Mouse (Mus musculus) heart, adult 9 months (tissue): ENCODE measurements around the gene Kcnq2.

Experiments used
- DNase-seq, 2 experiments: peaks; one replicate each; pipeline ENCODE4 v3.0.0; 2022; ENCODE audit warnings: low spot score in 2 of 2

Kcnq2 gene

DNA sequence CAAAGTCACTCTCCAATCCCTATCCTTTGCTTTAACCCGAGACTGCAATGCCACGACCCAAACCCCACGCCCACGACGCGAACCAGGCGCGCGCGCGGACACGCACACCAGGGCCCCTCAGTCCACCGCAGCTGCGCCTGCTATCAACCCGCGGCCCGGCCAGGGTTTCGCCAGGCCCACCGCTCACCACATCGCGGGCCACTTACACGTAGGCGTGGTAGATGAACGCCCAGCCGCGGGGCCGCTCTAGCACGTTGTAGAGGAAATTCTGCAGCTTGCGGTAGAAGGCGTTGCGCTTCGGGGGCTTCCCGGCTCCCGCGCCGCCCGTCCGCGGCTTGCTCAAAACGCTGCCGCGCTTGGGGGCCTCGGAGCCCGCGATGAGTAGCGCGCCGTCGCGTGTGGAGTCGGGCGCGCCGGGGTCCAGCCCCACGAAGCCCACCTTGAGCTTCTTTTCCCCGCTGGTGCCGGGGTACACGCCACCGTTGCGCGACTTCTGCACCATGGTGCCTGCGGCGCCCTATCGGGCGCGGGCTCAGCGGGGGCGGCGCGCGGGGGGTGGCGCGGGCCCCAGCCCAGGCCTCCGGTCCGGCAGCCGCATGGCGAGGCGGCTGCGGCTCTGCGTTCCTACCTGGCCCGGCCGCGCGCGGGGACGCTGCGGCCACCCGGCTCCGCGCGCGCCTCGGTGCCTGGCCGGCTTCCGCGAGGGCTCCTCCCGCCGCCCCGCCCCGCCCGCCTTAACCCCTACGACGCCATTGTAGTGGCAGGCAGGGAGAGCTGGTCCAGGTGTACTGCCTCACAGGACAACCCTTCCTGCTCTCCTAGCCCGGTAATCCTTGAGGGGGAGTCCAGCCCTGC lies at the start of gene Kcnq2:
Gene Kcnq2, minus strand, starts transcription at position 710 of the 855 bp plus-strand sequence.
- no peak for DNase-seq

DNA sequence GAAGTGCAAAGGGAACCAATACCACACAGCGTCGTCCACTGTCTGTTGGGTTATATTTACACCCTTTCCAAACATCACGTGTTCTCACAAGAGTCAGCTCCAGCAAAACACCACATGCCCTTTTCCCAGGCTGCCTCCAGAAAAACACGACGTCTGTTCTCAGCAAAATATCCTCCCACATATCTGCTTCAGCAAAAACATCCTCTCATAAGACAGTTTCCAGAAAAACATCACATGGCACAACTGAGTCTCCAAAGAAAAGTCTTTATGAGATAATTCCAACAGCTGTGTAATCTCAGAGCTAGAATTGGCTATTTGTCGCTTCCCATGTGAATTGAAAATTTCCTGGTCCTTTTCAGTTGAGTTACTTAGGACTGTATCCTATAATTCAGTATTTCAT lies 45.8 kb upstream of the Kcnq2 start:
- peak; percentile 53 to 56 for DNase-seq

DNA sequence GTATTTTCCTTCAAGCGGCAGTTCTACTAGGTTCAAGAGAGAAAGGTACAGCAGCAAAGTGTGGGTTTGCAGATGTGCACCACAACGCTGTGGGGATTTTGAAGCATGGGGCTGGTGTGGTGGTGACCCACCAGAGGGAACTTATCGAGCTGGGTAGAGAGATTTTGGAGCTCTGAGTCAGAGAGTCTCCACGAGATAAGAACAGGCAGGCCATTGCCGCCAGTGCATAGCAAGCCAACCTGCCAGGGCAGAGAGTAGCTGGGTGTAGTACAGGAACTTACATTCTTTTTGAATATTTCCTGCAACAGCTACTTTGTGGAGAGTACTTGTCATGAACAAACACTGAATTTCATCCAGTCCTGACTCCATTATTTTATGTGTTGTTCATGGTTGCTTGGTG lies 43.4 kb upstream of the Kcnq2 start:
- DNase-seq = no peak

DNA sequence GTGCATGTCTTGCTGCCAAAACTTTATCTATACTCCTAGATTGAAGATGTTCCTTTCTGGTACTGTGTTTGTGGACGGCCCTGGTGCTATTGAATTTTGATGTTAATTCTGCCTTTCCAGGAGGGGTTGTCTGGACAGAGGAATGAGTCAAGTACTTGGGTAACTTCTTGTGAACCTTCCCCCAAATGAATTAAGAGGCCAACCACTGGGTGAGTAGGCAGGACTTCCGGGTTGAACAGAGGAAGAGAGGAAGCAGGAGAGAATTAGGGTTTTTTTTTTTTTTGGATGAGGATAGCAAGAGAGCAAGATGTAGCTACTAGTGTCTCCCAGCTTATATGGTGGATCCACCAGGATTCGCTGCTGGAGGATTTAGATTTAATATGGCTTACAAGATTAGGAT lies 42.9 kb upstream of the Kcnq2 start:
- DNase-seq = no peak

DNA sequence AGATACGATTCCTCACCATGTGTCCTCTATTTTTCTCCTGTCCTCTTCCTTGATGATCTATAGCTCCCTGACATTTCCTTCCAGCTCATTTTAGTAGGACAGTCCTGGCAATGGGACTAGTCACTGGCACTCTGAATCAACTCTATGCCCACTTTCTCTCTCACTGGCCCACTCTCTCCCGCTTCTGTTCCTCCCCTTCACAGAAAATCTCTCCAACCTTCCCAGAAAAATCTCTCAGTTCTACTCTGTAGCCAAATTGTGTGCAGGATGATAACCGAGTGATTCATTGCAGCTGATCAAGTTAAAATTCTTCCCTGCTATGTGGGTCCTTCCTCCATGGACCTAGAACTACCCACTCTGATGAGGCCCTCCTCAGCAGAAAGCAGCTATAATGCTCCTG lies 39.5 kb upstream of the Kcnq2 start:
- DNase-seq = no peak

DNA sequence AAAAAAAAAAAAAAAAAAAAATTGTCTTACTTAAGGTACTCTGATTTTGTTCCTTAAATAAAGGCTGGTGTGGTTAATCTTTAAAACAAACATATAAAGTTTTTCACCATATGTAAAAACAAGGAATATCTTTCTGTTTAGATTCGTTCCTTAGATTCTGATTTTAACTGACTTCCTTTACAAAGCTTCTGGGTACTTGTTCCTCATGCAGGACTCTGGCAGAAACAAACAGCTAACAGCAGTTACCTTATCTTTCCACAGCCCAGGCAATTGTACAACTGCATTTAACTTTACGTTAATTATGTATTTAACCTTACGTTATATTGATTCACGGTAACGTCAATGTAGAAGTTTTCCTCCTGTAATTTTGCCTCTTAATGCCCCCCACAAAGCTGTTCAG lies 31.4 kb upstream of the Kcnq2 start:
- no peak for DNase-seq

DNA sequence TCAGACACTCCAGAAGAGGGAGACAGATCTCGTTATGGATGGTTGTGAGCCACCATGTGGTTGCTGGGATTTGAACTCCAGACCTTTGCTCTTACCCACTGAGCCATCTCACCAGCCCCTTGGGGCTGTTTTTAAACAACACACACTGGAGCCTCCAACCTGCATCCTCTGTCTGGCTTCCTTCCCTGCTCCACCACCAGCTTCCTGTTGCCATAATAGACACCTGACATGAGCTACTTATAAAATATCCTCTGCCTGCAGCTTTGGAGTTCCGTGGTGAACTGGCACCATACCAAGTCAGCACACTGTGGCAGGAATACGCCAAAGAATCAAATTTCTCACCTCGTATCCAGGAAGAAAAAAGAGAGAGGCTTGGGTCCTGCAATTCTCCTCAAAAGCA lies 25.7 kb upstream of the Kcnq2 start:
- DNase-seq = no peak

DNA sequence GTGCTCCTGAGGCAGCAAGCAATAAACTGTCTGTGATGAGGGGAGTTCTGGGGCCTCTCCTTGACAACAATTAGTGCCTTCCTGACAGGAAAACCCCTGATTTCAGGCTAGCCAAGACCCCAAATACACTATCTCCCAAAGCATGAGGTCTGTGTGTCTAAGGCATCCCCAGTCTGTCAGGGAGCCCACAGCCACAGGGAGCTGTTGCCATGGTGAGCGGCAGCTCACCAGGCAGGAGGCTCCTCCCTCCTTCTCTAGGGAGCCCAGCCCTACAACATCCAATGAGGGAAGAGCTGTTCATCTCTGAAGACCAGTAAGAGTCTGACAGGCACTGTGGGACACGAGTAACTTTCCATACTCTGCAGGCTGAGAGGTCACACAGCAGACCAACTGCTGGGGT lies 24.7 kb upstream of the Kcnq2 start:
- DNase-seq = peak in 1 of 2 experiments; percentile 67

DNA sequence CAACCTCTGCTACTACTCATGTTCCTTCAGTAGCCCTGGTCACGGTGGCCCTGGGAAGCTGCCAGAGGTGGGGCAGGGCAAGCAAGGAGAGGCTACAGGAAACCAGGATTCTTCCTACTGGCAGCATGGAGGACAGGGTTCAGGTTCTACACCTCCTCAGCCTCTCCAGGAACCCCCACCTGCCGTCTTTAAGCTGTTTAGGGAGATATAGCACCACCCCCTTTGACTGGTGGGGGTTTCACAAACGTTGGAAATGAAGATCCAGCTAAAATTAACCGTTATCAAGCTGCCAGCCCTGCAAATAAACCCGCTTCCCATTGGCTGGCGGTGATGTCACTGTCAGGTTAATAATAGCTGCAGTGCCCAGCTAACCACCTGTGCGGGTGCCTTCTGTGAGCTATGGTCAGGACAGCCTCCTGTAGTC lies 24.0 kb upstream of the Kcnq2 start:
- DNase-seq = peak; percentile 70 to 74

DNA sequence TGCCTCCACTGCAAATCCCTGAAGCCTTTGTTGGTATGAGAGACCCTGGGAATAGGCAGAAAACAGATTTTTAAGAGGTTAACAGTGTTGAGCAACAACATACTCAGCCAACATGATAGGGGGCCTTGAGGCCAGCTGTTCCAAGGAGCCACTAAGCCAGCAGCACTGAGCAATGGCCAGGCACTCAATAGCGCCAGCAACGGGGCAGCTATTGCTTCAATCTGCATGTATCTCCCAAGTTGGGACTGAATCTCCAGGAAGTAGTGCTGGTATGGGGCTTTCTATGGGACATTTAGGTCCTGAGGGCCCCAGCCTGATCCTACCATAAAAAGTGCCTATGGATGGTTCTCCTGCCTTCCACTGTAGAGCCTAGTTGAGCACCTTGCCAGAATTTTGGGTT lies 23.4 kb upstream of the Kcnq2 start:
- DNase-seq = peak; percentile 53 to 72

DNA sequence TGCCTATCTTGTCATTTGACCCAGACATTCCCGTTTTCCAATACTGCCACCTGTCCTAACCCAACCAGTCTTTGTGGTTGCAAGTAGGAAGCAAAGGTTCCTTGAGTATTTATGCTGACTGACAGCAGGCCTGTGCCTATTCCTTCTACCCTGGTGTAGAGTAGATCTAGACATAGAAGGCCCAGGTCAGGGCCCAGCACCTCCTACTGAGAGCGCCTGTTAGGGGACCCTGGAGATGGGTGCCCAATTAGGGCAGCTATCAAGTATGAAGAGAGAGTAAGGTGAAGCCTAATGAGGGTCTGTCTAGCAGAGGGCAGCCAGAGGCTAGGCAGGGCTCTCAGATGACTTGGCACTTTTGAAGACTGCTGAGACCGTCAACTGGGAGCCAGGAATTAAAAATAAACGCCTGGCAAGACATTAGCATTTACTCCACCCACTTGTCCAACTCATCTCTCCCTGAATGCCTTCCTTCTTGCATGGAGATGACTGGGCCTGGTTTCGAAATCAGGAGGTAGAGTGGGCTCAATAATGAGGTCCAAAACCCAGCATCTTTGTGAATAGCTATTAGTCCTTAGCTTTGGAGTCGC lies 22.7 kb upstream of the Kcnq2 start:
- DNase-seq = peak; percentile 59 to 75

DNA sequence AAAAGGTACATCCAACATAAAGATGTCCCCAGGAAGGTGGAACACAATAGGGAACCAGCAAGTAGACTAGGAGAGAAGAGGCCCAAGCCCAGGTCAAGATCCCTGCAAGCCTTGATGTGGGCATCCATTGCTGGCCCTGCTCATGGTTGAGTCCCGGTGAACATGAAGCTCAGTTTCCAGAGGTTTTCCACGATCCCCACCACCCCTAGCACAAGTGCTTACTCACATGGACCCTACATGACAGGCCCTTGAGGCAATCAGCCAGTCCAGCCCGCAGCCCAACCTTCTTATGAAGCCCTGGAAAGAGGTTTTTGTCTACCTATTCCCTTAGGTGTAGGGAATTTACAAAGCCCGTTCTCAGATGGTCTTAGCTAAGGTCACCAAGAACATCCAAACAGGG lies 22.1 kb upstream of the Kcnq2 start:
- DNase-seq = no peak

DNA sequence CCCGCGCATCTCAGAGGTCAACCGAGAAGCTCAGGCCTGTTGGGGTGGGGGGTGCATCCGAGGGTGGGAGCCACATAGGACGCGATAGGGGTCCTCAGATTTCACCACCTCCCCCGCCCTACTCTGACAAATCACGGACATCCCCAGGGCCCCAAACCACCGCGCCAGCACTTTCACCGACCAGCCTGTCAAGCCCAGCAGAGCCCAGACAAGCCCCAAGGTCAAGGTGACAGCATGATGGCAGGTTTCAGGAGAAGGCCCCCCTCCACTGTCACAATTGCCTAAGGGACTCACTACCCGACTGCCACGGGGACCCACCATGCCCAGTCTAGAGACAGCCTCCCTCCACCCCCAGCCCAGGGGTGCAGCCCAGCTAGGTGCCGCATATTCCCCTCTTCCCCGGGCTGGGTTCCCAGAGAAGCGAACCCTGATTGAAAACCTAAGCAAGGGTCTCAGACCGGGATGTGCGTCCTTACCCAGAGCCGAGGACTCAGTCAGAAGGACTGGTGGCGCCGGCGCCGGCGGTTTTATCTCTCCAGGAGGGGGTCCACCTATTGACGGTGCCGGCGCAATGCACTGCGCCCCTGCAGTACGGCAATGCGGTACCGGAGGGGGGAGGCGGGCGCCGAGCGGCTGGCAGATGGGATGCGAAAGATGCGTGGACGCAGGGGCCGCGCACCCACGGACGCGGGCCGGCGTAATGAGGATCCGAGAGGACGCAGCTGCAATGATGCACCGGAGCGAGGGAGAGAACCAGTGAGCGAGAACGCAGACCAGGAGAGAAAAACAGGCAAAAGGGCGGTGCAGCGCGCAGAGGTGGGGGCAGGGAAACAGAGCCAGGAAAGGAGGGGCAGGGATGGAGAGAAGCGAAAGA lies 21.4 kb upstream of the Kcnq2 start, which contains the start of gene Eef1a2:
Gene Eef1a2, minus strand, starts transcription at position 767 of the 874 bp plus-strand sequence.
- DNase-seq = peak; percentile 57 to 72

DNA sequence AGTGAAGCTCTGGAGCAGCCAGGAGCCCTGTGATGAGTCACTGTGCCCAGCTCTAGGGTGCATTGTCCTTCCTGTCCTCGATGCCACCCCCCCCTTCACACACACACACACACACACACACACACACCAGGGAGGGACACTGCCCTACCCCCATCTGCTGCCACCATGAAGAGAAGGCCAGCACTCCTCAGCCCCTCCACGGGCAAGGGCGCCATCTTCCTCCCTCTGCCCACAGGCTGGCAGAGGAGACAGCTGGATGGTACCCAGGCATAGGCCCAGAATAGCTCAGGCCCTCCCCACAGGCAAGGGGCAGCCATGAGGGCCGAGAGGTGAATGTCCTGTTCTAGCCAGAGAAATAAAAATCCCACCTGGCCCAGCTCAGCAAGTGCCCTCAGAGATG lies 20.7 kb upstream of the Kcnq2 start:
- peak in 1 of 2 experiments; percentile 46 for DNase-seq

DNA sequence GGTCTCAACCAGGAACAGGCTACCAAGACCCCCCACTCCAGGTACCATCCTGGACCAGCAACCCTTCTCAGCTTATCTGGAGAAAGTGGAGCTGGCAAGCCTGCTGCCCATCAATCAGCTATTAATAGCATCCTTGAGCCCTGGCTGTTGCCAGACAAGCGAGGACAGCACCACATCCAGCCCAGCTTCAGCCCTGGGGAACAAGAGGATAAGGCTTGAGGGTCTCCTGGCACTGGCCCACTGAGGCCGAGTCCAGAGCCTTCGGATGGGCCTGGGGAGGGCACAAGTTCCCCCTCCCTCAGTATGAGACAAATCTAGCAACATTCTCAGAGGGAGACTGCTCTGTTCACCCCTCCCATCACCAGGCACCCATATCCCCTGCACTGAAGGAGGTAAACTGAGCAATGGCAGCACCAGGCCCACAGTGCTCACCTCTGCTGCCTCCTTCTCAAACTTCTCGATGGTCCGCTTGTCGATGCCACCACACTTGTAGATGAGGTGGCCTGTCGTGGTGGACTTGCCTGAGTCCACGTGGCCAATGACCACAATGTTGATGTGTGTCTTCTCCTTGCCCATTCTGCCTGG lies 19.8 kb upstream of the Kcnq2 start:
- no peak for DNase-seq

DNA sequence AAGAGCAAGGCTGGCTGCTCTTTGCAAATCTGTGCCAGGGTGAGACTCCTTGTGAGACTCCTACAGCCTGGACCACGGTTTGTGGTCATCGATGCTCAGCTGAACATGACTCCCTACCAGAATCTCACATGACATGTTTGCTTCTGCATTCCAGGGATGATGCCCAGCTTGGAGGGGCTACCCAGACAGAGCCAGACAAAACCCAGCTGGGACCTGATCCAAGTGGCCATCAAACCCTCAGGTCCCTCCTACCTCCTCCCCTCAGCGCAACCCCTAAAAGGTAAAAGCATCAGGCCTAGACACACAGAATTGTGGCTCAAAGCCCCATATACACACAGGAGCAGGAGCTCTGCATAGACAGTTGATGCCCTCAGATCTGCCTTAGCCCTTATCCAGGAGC lies 19.3 kb upstream of the Kcnq2 start:
- DNase-seq = no peak

DNA sequence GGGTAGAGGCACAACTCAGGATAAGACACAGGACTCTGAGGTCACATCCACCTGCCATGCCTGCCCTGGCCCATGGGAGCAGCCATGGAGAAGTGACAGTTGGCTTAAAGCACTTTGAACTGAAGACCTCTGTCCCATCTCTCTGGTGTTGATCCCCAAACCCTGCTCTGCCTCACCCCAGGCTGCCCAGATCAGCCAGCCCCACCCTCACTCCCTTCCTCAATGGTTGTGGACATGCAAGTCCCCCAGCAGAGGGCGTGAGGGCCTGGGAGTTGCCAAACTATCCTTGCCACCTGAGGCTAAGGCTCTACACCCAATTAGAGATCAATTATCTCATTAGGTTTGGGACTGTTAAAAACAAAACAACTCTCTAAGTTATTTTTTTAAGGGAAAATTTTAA lies 18.7 kb upstream of the Kcnq2 start:
- DNase-seq = no peak

DNA sequence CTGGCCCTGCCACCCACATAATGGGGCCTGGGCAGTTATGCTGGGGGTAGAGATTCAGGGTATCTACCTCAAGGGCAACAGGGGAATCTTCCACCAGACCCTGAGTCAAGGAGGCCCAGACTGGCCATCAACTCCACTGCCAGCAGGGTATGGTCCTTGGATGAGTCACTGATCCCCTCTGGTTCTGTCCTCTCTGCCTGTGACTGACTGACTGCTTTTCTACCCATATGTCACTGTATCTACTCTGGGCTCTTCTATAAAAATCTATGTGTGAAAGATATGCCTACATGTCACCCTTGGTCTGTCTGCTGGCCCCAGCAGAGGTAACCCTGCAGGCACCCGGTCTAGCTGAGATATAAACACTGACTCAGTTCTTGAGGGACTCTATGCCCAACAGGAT lies 18.0 kb upstream of the Kcnq2 start:
- DNase-seq = no peak

DNA sequence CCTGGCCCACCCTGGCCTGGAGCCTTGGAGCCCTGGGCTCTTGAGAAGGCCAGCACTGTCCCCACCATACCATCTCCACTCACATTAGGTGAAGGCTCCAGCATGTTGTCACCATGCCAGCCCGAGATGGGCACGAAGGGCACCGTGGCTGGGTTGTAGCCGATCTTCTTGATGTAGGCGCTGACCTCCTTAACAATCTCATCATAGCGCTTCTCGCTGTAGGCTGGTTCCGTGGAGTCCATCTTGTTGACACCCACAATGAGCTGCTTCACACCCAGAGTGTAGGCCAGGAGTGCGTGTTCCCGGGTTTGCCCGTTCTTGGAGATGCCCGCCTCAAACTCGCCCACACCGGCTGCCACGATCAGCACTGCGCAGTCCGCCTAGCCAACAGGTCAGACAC lies 17.6 kb upstream of the Kcnq2 start:
- no peak for DNase-seq

DNA sequence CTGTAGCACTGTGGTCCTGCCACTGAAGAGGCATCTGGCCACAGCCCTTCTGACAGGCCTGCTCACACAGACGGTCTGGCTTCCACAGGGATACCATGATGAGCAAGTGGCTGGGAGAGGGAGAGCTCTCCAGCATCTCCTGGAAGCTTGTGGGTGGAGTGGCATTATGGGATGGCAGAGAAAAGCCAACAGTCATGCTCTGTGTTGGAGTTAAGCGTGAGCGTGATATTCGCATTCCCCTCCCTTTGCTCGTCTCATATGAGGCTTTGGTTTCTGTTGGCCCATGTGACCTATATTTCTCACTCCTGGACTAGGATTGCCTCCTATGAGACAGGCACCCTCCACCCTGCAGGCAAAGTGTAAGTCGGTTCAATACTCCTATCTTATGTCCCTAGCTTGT lies 15.2 kb upstream of the Kcnq2 start:
- no peak for DNase-seq

DNA sequence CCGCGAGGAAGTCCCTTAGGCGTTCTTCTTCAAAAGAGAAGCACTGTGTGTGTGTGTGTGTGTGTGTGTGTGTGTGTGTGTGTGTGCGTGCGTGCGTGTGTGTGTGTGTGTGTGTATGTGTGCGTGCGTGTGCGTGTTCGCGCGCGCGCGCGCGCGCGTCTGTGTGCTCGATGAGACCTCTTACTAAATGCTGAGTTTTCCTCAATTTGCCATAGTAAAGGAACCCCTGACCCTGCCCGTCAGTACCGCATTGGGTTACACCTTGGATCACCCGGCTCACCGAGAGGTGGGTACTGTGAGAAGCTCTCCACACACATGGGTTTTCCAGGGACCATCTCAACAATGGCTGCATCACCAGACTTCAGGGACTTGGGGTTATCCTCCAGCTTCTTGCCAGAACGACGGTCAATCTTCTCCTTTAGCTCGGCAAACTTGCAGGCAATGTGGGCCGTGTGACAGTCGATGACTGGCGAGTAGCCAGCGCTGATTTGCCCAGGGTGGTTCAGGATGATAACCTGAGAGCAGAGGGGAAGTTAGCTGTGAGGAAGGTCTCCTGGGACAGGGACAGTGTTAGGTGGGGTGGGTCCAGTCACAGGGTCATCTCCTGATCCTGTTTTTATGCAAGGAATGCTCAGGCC lies 13.3 kb upstream of the Kcnq2 start:
- no peak for DNase-seq
